Mouse (Mus musculus) CH12.LX (cell line): ENCODE measurements around the gene Gjd3.

ENCODE experiments used
- CTCF ChIP-seq, 2 experiments: IDR thresholded peaks in 1 of 2; conservative IDR thresholded peaks in 1 of 2; 2 replicates each; pipeline ENCODE4 v1.5.1; 2011 to 2012; ENCODE audit warnings: low read depth in 2 of 2, low read length in 2 of 2, improper control_type of control experiment in 1 of 2, inconsistent platforms in 1 of 2, mild to moderate bottlenecking in 1 of 2, moderate library complexity in 1 of 2
- JUND ChIP-seq: conservative IDR thresholded peaks from 2 replicates; pipeline ENCODE4 v1.6.1; 2011; ENCODE audit warnings: low read depth, low read length, improper control_type of control experiment
- MAX ChIP-seq: IDR thresholded peaks from 2 replicates; pipeline ENCODE4 v1.6.1; 2011; ENCODE audit warnings: low read length, improper control_type of control experiment
- USF1 ChIP-seq: IDR thresholded peaks from 2 replicates; pipeline ENCODE4 v1.6.1; 2014; ENCODE audit warnings: low read depth, mild to moderate bottlenecking, inconsistent platforms, low read length, improper control_type of control experiment

DNA sequence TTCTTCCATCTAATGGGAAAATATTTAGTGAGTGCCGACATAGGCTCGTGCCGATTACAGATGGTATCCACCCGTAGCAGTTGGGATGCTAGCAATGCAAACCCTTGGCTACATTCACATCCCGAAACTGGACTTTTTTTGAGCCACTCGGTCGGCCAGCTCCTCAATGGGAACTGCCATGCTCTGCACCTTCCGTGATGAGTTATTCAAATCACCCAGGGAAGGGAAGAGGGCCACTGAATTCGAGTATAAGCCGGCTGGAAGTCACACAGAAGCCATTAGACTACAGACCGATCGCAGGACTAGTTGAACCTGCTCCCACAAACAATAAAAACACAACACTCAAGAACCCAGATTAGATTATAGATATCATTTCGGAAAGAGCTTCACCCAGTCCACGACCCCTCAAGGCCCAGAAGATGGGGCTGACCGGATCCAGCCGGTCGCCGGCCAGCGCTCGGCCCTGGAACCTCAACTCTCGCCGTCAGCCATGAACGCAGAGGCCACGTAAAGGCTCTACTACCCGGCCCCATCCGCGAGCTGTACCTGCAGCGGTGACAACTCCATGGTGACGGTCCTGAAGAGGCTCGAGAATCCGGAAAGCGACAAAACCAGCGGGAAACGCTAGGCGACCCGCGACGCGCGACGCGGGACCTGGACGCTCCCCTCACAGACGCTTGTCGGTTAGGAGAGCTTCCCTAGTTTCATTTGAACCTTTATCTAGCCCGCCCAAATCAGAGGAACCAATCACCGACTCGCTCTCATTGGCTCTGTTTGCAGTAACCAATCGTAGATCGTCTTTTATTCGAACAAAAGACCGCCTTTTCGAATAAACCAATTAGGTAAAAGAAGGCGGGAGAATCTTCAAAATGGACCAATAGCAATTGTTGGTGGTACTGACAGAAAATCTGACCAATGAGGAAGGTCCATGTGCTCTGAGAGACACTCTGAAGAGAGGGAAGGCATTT is 41.0 kb upstream of the Gjd3 start, which contains the start of gene Top2a:
- TF ChIP-seq CTCF (conservative IDR thresholded peaks at IDR 0.05 in 1 of 2, IDR thresholded peaks at IDR 0.05 in 1 of 2; ENCODE audit: low read depth in 2 of 2, low read length in 2 of 2) (no peak), USF1 (no peak), JUND (0 out of 2 replicates have a peak, but pooled peaks have one; percentile 20), MAX (peak; percentile 96)
